Mouse (Mus musculus) layer of hippocampus, postnatal 36 days (tissue): ENCODE results near the gene Foxj2. TPM values are rescaled to one million over a fixed set of nuclear protein-coding genes. Genes with fewer than 3 reads are reported as not detected.

Experiments used
- DNase-seq, 2 experiments: peaks; one replicate each; pipeline ENCODE4 v3.0.0; 2022
- total RNA-seq, 2 experiments: library from RNA; stranded (reverse); gene quantifications; 2 replicates each; pipeline ENCODE4 v1.2.3; 2021

The Foxj2 gene
- total RNA-seq, 2 experiments from 2014 or later: 26.5 to 30.3 TPM

DNA sequence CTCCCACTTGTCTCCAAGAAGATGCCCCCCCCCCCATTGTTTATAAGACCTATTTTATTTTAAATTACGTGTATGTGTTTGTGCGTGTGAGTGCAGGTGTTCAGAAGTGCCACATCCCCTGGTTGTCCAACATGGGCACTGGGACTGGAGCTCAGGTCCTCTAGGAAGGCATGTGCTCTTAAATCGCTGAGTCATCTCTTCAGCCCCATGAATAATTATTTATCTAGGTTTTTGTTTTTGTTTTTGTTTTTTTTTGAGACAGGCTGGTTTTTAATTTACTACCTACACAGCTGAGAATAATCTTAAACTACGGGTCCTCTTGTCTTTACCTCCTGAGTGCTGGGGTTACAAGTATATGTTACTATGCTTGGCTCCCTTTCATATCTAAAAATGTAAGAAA lies 6.1 kb upstream of the Foxj2 start:
- DNase-seq: no peak

DNA sequence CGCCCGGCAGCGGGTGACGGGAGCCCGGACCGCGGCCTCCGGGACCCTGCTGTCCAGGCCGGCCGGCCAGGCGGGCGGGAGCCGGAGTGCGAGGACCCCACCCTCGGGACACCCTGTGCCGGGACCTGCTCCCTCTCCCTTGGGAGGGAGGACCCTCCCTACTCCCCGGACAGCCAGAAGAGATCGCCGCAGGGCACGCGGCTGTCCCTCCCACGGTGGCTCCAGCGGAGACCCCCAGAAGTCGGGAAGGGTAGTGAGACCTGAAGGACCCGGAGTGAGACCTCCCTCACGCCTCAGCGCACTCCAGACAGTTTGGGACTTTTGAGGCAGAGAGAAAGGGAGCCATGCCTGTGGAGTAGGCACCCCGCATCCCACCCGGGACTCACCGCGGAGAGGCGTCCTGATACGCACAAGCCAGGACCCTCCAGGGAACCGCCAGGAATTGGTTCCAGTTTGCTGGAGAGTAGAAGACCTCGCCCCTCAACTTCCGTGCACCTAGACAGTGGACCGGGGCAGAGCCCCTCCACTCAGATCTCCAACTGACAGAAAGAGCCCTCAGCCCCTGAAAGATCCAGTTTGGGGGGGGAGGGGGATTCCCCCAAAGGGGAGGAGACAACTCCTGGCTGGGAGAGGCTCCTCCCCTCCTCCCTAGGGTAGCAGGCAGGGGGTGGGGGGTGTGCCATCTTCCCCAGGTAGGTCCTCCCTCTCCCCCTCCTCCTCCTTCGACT lies 521 bp downstream of the Foxj2 start:
- DNase-seq: peak; percentile 32 to 44

DNA sequence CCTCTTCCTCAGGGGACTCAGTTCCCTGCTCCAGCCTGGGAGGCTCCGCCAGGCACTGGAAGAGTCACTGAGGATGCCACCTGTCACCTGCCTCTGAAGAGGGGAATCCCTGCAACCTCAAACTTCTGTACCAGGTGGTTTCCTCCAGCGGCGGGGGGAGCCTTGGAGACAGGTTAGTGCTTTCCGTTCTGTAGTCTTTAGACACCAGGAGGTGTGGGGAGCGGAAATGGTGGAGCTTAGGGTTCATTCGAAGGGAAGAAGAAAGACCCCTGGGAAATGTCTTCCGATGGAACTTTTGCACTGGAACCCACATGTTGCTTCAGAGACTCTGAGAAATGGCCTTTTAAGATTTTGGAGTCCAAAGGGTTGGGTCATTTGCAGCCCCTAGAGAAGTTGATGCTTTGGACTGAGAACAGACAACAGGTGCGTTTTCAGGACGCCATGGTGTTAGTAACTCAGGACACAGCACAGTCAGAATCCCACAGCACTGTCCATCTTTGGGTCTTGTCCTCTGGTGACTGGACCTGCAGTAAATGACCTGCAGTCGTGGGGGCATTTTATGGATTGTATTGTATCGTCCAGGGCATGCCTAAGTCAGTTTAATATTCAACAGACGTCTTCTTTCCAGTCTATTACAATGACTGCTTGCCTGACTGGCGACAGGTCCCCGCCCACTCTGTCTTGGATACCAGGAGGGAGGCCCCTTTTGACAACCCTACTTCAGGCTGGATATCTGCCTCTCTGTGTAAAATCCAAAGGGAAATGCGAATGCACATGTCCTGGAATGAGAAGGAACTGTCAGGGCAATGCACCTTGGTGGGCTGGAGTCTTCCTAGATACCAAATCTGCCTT lies 1.3 kb downstream of the Foxj2 start:
- DNase-seq: no peak

- DNase-seq: no peak
Measured at GRCm38 (mm10) chr6:122821822-122822221, 2.1 kb downstream of the Foxj2 start.

- DNase-seq: no peak
Measured at GRCm38 (mm10) chr6:122824086-122824485, 4.4 kb downstream of the Foxj2 start.

DNA sequence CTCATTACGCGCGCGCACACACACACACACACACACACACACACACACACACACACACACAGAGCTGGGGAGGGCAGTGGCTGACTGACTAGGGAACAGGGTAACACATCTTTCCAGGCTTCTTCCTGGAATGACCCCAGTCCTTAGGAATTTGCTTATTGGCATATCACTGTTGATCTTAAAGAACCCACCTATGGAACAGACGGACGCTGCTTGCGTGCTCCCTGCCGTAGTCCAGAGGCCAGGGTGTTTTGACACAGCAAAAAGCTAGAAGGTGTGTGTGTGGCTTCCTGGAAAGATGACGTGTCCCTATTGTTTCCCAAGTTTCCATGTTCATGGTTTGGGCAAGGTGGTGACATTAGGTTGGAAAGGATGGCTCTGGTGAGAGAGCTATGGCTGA lies 5.5 kb downstream of the Foxj2 start:
- DNase-seq: no peak

DNA sequence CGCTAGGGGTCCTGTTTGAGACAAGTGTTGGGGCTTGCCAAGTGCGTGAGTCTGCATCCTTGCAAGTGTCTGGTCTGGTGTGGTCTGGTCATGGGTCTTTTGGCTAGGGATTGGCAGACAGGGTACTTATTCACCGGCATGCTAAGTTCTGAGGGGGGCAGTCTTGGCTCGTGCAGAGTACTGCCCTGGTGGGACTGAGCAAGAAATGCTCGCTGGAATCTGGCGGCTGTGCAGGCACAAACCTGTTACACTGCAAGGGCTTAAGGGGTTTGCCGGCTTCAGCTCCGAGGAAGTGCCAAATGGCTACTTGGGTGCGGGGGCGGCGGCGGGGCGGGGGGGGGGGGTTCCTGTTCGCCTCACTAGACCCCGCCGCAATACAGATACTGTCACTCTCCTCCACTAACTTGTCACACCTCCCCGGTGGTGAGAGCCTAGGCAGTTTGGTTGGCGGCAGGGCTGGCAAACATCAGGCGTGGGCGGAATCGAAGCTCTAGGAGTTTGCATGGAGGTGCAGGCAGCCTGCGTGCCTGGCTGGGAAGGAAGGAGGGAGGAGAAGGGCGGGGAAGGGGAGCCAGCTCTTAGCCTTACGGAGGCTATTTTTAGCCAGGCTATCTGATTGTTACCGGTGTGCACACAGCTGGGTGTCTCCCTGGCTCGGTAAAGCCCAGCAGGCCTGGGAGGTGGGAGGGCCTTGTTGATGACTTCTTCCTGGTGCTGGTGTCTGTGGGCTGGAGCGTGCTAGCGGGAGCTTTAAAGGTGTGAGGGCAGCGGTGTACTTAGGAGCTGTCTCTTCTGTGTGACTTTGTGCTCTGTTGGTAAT lies 6.4 kb downstream of the Foxj2 start:
- peak; percentile 70 to 75 for DNase-seq

DNA sequence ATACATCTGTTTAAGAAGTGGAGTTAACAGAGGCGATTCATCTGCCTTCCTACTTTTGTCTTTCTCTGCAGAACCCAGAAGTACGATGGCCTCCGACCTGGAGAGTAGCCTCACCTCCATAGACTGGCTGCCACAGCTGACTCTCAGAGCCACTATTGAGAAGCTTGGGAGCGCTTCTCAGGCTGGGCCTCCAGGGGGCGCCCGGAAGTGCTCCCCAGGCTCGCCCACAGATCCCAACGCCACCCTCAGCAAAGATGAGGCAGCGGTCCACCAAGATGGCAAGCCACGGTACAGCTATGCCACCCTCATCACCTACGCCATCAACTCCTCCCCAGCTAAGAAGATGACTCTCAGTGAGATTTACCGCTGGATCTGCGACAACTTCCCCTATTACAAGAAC lies 8.4 kb downstream of the Foxj2 start:
- no peak for DNase-seq

- no peak for DNase-seq
Measured at GRCm38 (mm10) chr6:122832880-122833279, 13.2 kb downstream of the Foxj2 start.

DNA sequence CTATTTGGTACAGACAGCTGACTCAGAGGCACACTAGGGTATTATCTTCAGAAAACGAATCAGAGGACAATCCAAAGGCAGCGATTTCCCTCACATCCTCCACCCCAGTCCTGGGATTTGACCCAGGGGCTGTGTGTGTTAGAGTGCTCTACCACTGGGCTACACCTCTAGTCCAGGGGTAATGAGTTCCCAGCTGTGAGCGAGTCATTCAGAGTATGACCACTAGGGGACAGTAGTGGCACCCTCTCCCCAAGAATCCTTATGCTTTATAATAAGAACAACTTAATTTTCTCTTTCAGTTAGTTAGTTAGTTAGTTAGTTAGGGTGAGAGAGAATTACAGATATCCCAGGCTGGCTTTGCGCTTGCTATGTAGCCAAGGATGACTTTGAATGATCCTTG lies 14.7 kb downstream of the Foxj2 start:
- no peak for DNase-seq

GRCm38 (mm10) chr6:122836974-122837373 lies 17.3 kb downstream of the Foxj2 start:
- DNase-seq: no peak

DNA sequence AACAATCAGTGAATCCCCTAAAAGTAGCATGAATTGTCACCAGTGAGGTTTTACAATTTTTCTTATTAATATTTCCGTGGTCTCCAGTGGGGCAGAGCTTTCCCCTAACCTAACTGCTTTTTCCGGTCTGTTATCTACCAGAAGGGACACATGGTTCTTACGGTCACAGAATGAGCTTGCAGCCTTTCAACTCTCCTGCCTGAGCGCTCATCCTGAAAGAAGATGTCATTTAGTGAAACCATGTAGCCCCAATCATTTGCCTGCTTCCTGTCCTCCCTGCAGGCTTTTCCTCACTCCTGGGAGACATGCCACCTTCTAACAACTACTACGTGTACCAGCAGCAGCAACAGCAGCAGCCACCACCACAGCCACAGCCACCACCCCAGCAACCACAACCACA lies 17.8 kb downstream of the Foxj2 start:
- DNase-seq: no peak

- no peak for DNase-seq
Measured at GRCm38 (mm10) chr6:122843759-122844158, 24.0 kb downstream of the Foxj2 start.

GRCm38 (mm10) chr6:122852696-122853095 lies 33.0 kb downstream of the Foxj2 start:
- no peak for DNase-seq

GRCm38 (mm10) chr6:122854552-122854951 lies 34.8 kb downstream of the Foxj2 start:
- no peak for DNase-seq

DNA sequence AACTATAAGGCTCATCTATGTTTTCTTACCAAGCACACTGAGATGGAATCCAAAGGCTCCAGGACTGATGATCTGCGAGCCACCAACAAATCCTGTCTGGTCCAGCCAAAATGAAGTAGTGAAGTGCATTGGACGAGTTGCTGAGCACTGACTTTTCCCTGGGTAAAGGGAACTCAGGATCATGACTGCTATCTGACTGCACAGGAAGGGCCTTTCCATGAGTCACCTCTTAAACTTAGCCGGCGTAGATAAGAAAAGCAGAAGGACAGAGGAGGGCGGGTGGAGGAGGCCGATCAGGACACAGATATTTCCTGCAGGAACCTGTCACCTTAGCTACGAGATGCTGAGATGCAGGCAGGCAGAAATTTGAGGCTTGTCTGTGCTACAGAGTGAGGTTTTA lies 36.2 kb downstream of the Foxj2 start, which contains the start of gene C3ar1:
Gene C3ar1 (minus strand): TSS at position 207 of the 400 bp plus-strand sequence.
- no peak for DNase-seq

GRCm38 (mm10) chr6:122862434-122862833 lies 42.7 kb downstream of the Foxj2 start:
- no peak for DNase-seq

DNA sequence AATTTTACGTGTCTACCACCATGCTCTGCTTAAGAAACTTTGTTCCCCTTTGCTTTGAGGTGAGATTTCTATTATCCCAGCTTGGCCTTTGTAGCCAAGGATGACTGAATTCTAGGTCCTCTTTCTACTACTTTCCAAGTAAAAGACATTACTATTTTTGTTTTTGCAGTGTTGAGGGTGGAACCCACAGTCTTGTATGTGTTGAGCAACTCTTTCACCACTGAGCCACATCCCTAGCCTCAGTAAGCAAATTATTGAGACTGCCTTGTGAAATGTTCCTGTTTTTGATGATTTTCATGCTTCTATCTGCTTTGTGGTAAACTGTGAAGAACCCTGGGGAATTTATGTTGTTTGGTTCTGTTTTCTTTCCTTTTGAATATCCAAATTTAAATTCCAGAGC lies 43.2 kb downstream of the Foxj2 start:
- no peak for DNase-seq

- no peak for DNase-seq
Measured at GRCm38 (mm10) chr6:122867914-122868313, 48.2 kb downstream of the Foxj2 start.

GRCm38 (mm10) chr6:122869846-122870245 lies 50.1 kb downstream of the Foxj2 start:
- DNase-seq: no peak

- DNase-seq: no peak
Measured at GRCm38 (mm10) chr6:122872800-122873199, 53.1 kb downstream of the Foxj2 start.

DNA sequence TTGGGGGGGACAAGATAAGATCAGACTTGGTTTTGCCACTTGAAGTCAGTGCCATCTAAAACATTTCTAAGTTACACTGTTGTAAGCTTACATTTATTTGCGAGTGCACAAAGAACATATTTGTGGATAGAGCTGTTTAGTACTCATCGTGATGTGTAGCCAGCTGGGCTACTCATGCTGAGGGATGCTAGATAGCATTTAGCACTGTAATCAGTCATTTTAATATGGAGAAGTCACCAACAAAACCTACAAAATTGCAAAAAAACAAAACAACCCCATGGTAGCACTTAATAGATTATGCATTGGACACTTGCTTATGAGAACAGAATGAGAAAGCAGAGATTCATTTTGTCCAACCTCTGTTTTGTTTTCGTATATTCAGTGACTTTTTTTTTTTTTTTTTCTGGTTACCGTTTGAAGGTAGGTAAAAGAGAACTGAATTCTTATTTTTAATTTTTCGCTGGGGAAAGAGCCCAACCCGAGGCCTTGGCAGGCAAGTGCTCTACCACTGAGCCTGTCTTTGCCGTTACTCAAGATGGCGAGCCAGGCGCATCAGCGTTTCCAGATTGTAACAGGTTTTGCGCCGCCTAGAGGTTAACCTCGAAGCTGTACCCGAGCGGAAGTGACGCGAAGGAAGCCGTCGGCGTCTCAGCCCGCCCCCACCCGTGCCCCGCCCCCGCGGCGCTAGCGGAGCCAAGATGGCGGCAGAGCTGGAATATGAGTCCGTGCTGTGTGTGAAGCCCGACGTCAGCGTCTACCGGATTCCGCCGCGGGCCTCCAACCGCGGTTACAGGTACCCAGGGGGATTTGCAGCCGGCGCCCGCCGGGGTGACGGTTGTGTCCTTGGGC lies 54.4 kb downstream of the Foxj2 start, which contains the start of gene Necap1:
Gene Necap1 (plus strand): TSS at position 604 of the 849 bp plus-strand sequence.
- DNase-seq: peak; percentile 96 to 98
